Mouse (Mus musculus): Measurements from ENCODE around the gene Dusp1. TPM values are rescaled to one million over a fixed set of nuclear protein-coding genes. Genes with fewer than 3 reads are reported as not detected.

The Dusp1 gene
- total and polyA plus RNA-seq, 3 experiments, result 3.5 to 9.9 (median 5.6) TPM

DNA sequence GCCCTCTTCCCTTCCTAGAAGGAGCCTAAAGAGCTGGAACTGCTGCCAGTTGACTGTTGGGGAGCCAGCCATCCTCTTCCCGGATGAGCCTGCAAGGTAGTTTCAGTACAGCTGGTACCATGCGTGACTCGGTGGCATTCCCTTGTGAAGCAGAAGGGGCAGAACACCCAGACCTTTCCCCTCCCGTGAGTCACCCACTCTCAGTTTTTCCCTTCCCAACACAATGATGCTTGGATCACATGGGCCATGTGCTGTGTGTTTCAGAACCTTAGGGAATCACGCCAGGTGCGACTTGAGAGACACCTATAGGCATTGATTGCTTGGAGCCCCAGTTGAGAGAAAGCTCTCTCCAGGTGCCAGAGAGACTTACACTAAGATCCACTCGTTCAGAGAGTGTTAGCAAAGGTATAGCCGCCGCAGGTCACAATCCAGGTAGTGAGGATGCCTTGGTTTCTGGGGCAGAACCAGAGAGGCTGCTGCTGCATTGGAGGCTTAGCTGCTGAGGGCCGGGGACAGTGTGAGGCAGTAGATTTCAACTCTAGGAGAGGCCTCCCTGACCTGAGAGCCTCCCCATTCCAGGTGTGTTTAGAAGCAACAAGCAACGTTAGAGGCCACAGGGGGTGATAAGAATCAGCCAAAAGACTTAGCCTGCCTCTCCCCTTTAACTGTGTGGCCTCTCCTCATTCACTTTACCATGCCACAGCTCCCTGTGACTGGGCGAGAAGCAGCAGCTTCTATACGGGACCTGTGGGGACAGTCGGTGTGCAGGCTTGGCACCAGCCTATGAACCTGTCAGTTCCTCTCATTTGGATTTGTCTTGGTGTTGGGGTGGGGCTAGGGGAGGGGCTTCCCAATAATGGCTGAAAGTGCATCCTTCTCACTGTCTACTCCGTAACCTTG is 51.5 kb downstream of the Dusp1 start:
- no peaks in the 10 kb centered on the region for H3K9me3 ChIP-seq (replicated peaks; ENCODE audit: low read length)
- no peaks in the 10 kb centered on the region for H3K27me3 ChIP-seq (replicated peaks)
- H3K4me1 ChIP-seq (ENCODE audit: control insufficient read depth in 1 of 2, insufficient read depth in 2 of 2), result peaks cover 16 to 29% of the 10 kb centered on the region in 2 experiments
- dilution Hi-C loops (cut with MboI; ENCODE audit: extremely low pct_ligation_motif_present, extremely low pct_unique_long_range_greater_than_20kb, low sequenced_read_pairs) (no loop called here), in situ Hi-C loops (cut with MboI; ENCODE audit: low pct_ligation_motif_present, low pct_unique_long_range_greater_than_20kb, low sequenced_read_pairs) (no loop called here)
- no peak for DNase-seq (ENCODE audit: extremely low read depth)
- H3K79me2 ChIP-seq (replicated peaks; ENCODE audit: control insufficient read depth, extremely low read depth, insufficient read depth, poor library complexity, severe bottlenecking), result peaks cover 6% of the 10 kb centered on the region; the same call in 1 of the 2 replicates
- H3K36me3 ChIP-seq (replicated peaks in 1 of 2; ENCODE audit: control insufficient read depth in 1 of 2, insufficient read depth in 1 of 2, low read length in 1 of 2), result peaks cover 6 to 16% of the 10 kb centered on the region in 2 experiments
- no peak overlapping the region for H3K4me3 ChIP-seq (replicated peaks in 1 of 3; ENCODE audit: low read depth in 2 of 3, low read length in 2 of 3, poor library complexity in 1 of 3)
- TF ChIP-seq HCFC1 (IDR thresholded peaks at IDR 0.05; ENCODE audit: low read depth, low read length), result no peak
- TF ChIP-seq JUN (IDR thresholded peaks at IDR 0.05; ENCODE audit: insufficient read depth, low read depth, low read length), result no peak
- TF ChIP-seq MAZ (IDR thresholded peaks at IDR 0.05; ENCODE audit: low read depth, low read length), result no peak
- no peak for TF ChIP-seq ZNF384 (IDR thresholded peaks at IDR 0.05; ENCODE audit: low read depth, low read length)
- TF ChIP-seq NRF1 (IDR thresholded peaks at IDR 0.05; ENCODE audit: low read depth, low read length), result no peak
- no peak for TF ChIP-seq RAD21 (IDR thresholded peaks at IDR 0.05; ENCODE audit: low read depth, low read length)
- TF ChIP-seq TCF12 (IDR thresholded peaks at IDR 0.05; ENCODE audit: low read depth, low read length), result no peak
- TF ChIP-seq ELF1 (IDR thresholded peaks at IDR 0.05; ENCODE audit: low read depth, low read length), result no peak
- TF ChIP-seq USF2 (conservative IDR thresholded peaks at IDR 0.05; ENCODE audit: low read depth, low read length), result no peak
- TF ChIP-seq GABPA (IDR thresholded peaks at IDR 0.05; ENCODE audit: insufficient replicate concordance, low read depth, low read length), result no peak
- TF ChIP-seq POLR2AphosphoS2 (IDR thresholded peaks at IDR 0.05; ENCODE audit: low read depth, low read length), result no peak
- TF ChIP-seq UBTF (IDR thresholded peaks at IDR 0.05; ENCODE audit: low read depth, low read length), result no peak
- no peak for TF ChIP-seq JUND (conservative IDR thresholded peaks at IDR 0.05; ENCODE audit: low read depth, low read length)
- no peak for TF ChIP-seq CHD1 (IDR thresholded peaks at IDR 0.05; ENCODE audit: low read depth, low read length)
- TF ChIP-seq MYC (IDR thresholded peaks at IDR 0.05; ENCODE audit: low read depth, low read length), result no peak
- no peak for TF ChIP-seq MAFK (IDR thresholded peaks at IDR 0.05; ENCODE audit: insufficient replicate concordance, low read length)
- no peak for TF ChIP-seq POLR2A (IDR thresholded peaks at IDR 0.05; ENCODE audit: low read depth, low read length)
- TF ChIP-seq PAX5 (IDR thresholded peaks at IDR 0.05; ENCODE audit: low read length), result no peak
- no peak for TF ChIP-seq SMC3 (IDR thresholded peaks at IDR 0.05; ENCODE audit: low read depth, low read length)
- no peak for TF ChIP-seq CHD2 (IDR thresholded peaks at IDR 0.05; ENCODE audit: low read length)
- no peak overlapping the region for H3K9ac ChIP-seq (ENCODE audit: insufficient read depth, low read depth)
- no peak overlapping the region for H3K4me2 ChIP-seq (ENCODE audit: insufficient read depth, low read depth, poor library complexity, severe bottlenecking)
- no peak overlapping the region for H3K27ac ChIP-seq (ENCODE audit: insufficient read depth, low read depth)
